Mouse (Mus musculus): ENCODE data around the gene Cnga4.
"Not testable (repeated sequence)": the region's sequence is repeated elsewhere in the genome, so short reads cannot be mapped to it uniquely, and the experiment has no call there.

The Cnga4 gene

GRCm38 (mm10) chr7:105404268-105404667 is at the start of gene Cnga4:
Cnga4 (plus strand) TSS chr7:105404568.
- DNase-seq = no peak

DNA sequence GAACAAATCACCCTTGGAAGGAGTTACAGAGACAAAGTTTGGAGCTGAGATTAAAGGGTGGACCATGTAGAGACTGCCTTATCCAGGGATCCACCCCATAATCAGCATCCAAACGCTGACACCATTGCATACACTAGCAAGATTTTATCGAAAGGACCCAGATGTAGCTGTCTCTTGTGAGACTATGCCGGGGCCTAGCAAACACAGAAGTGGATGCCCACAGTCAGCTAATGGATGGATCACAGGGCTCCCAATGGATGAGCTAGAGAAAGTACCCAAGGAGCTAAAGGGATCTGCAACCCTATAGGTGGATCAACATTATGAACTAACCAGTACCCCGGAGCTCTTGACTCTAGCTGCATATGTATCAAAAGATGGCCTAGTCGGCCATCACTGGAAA is 48.3 kb upstream of the Cnga4 start:
- DNase-seq = not testable (repeated sequence)

DNA sequence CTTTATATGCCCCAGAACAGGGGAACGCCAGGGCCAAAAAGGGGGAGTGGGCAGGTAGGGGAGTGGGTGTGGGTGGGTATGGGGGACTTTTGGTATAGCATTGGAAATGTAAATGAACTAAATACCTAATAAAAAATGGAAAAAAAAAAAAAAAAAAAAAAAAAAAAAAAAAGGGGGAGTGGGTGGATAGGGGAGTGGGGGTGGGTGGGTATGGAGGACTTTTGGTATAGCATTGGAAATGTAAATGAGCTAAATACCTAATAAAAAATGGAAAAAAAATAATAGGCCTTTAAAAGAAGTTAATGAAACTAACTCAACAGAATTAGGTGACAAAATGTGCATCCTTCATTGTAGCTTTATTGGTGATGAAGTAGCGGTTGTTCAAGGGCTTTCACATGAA is 47.9 kb upstream of the Cnga4 start:
- not testable (repeated sequence) for DNase-seq

GRCm38 (mm10) chr7:105361713-105362112 is 42.7 kb upstream of the Cnga4 start:
- no peak for DNase-seq

GRCm38 (mm10) chr7:105367268-105367667 is 37.1 kb upstream of the Cnga4 start:
- no peak for DNase-seq

DNA sequence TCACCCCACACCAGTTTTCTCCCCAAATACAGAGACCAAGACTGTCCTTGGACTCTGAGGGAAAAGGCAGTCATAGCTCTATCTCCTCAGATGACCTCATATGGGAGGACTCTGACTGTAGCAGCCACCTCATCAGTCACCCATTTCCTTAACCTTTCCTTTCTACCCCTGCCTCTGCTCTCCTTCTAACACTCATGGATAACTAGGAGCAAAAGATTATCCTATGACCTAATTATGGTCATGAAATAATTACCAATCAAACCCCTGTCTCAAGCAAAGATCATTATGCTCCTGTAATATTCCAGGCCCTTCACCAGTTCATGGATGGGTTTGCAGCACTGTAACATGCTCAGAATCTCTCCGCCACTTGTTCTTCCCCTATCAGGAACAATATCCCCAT is 36.4 kb upstream of the Cnga4 start, which contains the start of gene Olfr692:
Gene Olfr692, plus strand, starts transcription at position 301 of the 400 bp plus-strand sequence.
- DNase-seq = no peak

DNA sequence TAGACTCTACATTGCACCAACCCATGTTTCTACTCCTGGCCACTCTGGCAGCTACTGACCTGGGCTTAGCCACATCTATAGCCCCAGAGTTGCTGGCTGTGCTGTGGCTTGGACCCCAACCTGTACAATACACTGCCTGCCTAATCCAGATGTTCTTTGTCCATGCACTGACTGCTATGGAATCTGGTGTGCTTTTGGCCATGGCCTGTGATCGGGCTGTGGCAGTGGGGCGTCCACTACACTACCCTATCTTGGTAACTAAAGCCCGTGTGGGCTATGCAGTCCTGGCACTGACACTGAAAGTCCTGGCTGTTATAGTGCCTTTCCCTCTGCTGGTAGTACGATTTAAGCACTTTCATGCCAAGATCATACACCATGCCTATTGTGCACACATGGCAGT is 35.8 kb upstream of the Cnga4 start:
- DNase-seq = no peak

DNA sequence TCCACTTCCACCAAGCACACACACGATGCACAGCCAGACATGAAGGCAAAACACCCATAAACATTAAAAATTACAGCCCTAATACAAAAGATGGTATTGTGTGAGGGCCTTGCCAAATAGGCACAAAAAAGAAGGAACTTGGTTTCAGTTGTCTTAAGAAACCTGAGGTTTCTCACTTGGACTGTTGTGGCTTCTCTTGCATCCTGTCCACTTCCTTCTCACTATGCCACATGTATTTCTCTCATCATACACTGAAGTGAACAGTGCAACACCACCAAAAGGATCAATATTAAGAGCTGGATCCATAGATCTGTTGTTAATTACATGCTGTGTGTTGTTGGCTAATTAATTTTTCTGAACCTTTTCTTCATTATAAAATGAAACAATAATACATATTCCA is 31.5 kb upstream of the Cnga4 start:
- no peak for DNase-seq

- DNase-seq = no peak
Measured at GRCm38 (mm10) chr7:105373509-105373908, 30.9 kb upstream of the Cnga4 start.

DNA sequence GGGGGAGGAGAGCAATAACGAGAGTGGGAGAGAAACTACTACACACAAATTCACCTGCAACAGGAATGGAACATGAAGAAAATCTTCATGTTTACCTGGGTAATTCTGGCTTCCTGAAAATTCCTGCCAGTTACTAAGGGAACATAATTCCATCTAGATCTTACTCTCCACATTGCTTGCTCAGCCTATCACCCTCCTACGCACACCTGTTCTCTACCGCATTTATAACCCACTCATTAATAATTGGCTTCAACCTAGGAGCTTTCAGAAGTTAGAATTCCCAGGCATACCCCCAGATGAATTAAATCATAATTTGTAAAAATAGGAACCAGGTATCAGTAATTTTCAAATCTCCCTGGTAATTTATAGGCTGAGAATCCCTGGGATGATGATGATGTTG is 30.4 kb upstream of the Cnga4 start:
- no peak for DNase-seq

GRCm38 (mm10) chr7:105374866-105375265 is 29.5 kb upstream of the Cnga4 start, which contains the start of gene Gm5901:
Gm5901 (plus strand) TSS chr7:105375038.
- no peak for DNase-seq

GRCm38 (mm10) chr7:105380329-105380728 is 24.0 kb upstream of the Cnga4 start:
- no peak for DNase-seq

GRCm38 (mm10) chr7:105387696-105388095 is 16.7 kb upstream of the Cnga4 start:
- DNase-seq = no peak

- no peak for DNase-seq
Measured at GRCm38 (mm10) chr7:105390236-105390635, 14.1 kb upstream of the Cnga4 start.

- DNase-seq = no peak
Measured at GRCm38 (mm10) chr7:105394606-105395005, 9.8 kb upstream of the Cnga4 start.

GRCm38 (mm10) chr7:105395131-105395820 is 9.1 kb upstream of the Cnga4 start:
- DNase-seq = no peak

DNA sequence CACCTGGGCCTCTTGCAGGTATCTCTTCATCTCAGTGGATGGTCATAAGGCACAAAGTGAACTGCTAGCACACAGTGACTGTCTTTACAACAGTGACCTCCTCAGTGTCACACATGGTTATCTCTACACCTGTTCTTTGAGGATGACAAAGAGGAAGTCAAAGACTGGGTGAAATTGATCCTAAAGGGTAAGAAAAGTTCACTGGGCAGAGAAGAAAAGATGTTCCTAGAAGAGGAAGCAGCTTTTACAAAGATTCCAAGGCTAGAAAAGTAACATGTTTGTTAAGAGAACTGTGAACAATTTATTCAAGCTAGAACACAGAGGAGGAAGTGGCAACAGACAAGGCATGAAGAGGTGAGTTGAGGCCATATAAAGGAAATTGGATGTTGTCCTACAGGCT is 8.2 kb upstream of the Cnga4 start:
- DNase-seq = no peak

DNA sequence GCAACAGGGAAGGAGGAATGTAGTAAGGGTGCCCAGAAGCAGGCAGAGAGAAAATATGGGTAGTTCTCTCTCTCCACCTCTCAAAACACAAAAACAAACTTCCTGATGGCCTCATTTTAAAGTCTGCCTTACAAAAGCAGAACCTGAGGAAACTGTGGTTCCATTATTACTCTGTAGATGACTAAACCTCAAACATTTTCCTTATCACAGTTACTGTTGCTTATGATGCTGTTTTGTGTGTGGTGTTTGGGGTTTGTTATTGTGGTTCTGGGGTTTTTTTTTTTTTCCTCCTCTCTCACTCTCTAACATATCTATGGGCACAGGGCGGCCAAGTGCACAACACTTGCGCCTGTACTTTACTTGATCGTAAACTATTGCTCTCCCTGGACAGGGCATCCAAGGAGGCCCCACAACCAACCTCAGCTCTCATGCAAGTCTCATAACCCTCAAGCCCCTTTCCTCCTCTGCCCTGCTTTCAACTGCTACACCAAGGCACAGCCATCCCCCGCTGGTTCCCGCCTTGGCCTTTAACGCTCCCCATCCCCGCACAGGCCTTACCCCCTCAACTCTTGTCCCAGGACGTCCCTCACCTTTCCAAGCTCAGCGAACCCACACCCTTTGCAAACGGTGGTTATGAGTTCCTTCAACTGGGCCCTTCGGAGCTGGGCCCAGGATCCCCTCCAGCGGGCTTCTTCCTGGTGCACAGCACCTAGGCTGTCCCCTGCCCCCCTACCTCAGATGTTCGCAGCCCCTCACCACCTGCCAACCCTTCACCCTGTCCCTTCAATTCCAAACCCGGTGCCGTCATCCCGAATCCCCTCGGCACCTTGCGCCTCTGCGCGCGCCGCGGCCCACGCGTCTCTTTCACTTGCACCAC is 5.1 kb upstream of the Cnga4 start:
- DNase-seq = no peak

- DNase-seq = peak; percentile 100
Measured at GRCm38 (mm10) chr7:105399935-105400624, 4.3 kb upstream of the Cnga4 start, which contains the start of gene Fam160a2. Fam160a2 (minus strand) TSS chr7:105400054.

- DNase-seq = no peak
Measured at GRCm38 (mm10) chr7:105406322-105406721, 2.0 kb downstream of the Cnga4 start.

DNA sequence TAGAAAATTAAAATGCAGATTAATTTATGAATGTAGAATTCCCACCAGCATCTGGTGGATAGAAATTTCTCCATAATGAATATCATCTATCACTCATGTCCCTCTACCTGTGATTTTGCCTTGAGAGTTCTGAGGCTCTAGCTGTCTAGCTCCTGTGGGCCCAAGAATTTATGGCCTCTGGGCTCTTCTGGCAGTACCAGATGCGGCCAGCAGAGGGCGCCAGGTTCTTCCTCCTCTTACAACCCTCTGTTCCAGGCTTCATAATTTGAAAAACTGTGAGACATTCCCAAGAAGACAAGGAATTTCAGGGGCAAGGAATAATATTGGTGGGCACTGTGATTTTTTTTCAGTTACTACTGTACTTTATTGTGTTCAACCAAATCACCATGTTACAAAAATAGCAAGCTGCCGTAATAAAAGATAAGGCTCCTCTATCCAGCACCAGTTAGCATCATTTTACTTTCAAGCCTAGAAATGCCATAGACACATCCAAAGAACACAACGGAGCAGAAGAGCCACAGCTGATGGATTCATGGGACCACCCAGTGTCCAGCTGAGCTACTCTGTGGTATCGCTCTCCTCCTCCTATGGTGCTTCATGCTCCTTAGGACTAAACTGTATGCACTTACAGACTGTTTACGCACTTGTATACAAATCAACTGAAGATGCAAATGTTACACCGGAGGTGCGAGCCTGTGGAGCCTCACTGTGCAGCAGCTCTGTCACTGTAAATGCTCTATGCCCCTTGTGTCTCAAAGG is 7.7 kb downstream of the Cnga4 start:
- peak; percentile 82 for DNase-seq

DNA sequence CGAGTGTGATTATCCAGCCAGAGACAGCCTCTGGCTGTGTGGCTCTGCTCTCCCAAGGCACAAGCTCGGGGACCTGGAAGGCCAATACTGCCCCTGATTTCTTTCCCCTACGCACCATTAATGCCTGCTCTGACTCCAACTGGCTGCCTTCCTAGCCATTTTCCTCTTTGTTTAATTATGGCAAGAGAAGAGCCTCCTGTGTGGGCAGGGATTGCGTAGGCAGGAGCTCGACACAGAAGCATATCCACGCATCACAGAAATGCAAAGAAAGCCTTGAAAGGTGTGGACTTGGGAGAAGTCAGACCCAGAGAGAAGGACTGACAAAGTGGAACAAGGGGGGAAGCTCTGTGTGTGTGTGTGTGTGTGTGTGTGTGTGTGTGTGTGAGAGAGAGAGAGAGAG is 10.0 kb downstream of the Cnga4 start:
- DNase-seq = no peak

- DNase-seq = no peak
Measured at GRCm38 (mm10) chr7:105416529-105416928, 12.2 kb downstream of the Cnga4 start.

All from kidney, postnatal 14 days (tissue).